Mouse (Mus musculus): ENCODE data around the gene Ppp4r2. TPM values are rescaled to one million over a fixed set of nuclear protein-coding genes. Genes with fewer than 3 reads are reported as not detected.

The Ppp4r2 gene
- polyA plus RNA-seq, 1 experiment from 2014 or later = 33.9 TPM

GRCm38 (mm10) chr6:100810117-100810516 lies 23.3 kb upstream of the Ppp4r2 start:
- Histone ChIP-seq H3K4me2 (no peak overlapping the region), H3K9me3 (ENCODE audit: low read depth, low read length) (no peaks in the 10 kb centered on the region), H3K36me3 (ENCODE audit: insufficient read depth) (no peaks in the 10 kb centered on the region), H3K27me3 (ENCODE audit: insufficient read depth, low read length) (no peaks in the 10 kb centered on the region), H3K4me1 (ENCODE audit: insufficient read depth) (no peaks in the 10 kb centered on the region), H3K9ac (no peak overlapping the region), H3K27ac (ENCODE audit: low read depth) (no peak overlapping the region), H3K4me3 (ENCODE audit: low read depth, low read length) (no peak overlapping the region)
- WGBS = 84% methylated on average over 4 of the region's 4 CpGs
- DNase-seq (no peak), ATAC-seq (ENCODE audit: insufficient read depth) (no peak)
- TF ChIP-seq CTCF (IDR thresholded peaks at IDR 0.05; ENCODE audit: low read depth) = no peak

DNA sequence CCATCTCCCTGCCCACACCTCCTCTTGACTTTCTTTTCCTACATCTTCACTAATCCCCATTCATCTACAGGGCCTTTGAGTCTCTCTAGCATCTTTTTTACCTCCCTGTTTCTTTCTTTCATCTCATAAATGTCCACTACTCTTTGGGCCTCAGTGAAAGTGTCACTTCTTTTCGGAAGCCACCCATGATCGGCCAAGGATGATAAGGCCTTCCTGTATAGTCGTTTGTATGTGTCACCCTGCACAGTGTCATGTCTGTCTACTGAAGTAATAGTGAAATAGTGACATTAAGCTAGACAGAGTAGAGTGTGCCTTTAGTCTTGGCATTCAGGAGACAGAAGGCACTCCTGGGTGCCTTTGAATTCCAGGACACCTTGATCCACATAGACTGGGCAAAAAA lies 21.7 kb upstream of the Ppp4r2 start:
- Histone ChIP-seq H3K4me3 (ENCODE audit: low read depth, low read length) (no peak overlapping the region), H3K9ac (no peak overlapping the region), H3K27me3 (ENCODE audit: insufficient read depth, low read length) (no peaks in the 10 kb centered on the region), H3K4me1 (ENCODE audit: insufficient read depth) (no peaks in the 10 kb centered on the region), H3K36me3 (ENCODE audit: insufficient read depth) (no peaks in the 10 kb centered on the region), H3K4me2 (no peak overlapping the region), H3K9me3 (ENCODE audit: low read depth, low read length) (no peaks in the 10 kb centered on the region), H3K27ac (ENCODE audit: low read depth) (no peak overlapping the region)
- TF ChIP-seq CTCF (IDR thresholded peaks at IDR 0.05; ENCODE audit: low read depth) = no peak
- ATAC-seq (ENCODE audit: insufficient read depth) = no peak
- DNase-seq = no peak
- whole genome bisulfite sequencing = 69% methylated on average over 3 of the region's 3 CpGs

- H3K27me3 ChIP-seq (ENCODE audit: insufficient read depth, low read length) = no peaks in the 10 kb centered on the region
- 71% methylated on average over 2 of the region's 2 CpGs for WGBS
- no peaks in the 10 kb centered on the region for H3K36me3 ChIP-seq (ENCODE audit: insufficient read depth)
- DNase-seq = no peak
- no peak overlapping the region for H3K27ac ChIP-seq (ENCODE audit: low read depth)
- H3K9ac ChIP-seq = no peak overlapping the region
- H3K4me3 ChIP-seq (ENCODE audit: low read depth, low read length) = no peak overlapping the region
- no peak for ATAC-seq (ENCODE audit: insufficient read depth)
- H3K4me1 ChIP-seq (ENCODE audit: insufficient read depth) = no peaks in the 10 kb centered on the region
- TF ChIP-seq CTCF (IDR thresholded peaks at IDR 0.05; ENCODE audit: low read depth) = no peak
- H3K4me2 ChIP-seq = no peak overlapping the region
- no peaks in the 10 kb centered on the region for H3K9me3 ChIP-seq (ENCODE audit: low read depth, low read length)
Measured at GRCm38 (mm10) chr6:100821367-100821766, 12.1 kb upstream of the Ppp4r2 start.

DNA sequence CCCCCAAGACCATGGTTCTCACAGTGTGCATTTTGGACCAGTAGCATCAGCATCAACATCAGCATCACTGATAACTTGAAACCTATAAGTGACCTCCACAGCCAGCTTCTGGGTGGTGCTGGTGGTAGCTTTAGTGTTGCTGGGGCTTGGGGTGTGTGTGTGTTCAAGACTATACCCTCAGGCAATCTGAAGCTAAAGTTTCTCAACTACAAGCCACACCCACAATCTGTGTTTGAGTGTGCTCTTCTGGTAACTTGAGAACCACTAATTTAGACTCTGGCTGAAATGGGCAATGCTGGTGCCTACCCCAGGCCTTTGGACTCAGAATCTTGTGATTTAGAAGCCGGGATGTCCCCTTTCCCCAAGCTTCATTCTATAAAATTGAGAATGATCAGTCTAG lies 10.1 kb upstream of the Ppp4r2 start:
- H3K9ac ChIP-seq = no peak overlapping the region
- H3K4me2 ChIP-seq = no peak overlapping the region
- H3K4me1 ChIP-seq (ENCODE audit: insufficient read depth) = no peaks in the 10 kb centered on the region
- no peaks in the 10 kb centered on the region for H3K9me3 ChIP-seq (ENCODE audit: low read depth, low read length)
- ATAC-seq (ENCODE audit: insufficient read depth) = no peak
- H3K27ac ChIP-seq (ENCODE audit: low read depth) = no peak overlapping the region
- 66% methylated on average over 1 of the region's 1 CpGs for WGBS
- no peak for TF ChIP-seq CTCF (IDR thresholded peaks at IDR 0.05; ENCODE audit: low read depth)
- H3K36me3 ChIP-seq (ENCODE audit: insufficient read depth) = no peaks in the 10 kb centered on the region
- no peak overlapping the region for H3K4me3 ChIP-seq (ENCODE audit: low read depth, low read length)
- no peak for DNase-seq
- no peaks in the 10 kb centered on the region for H3K27me3 ChIP-seq (ENCODE audit: insufficient read depth, low read length)

- H3K27ac ChIP-seq (ENCODE audit: low read depth) = no peak overlapping the region
- no peak for ATAC-seq (ENCODE audit: insufficient read depth)
- no peak overlapping the region for H3K4me3 ChIP-seq (ENCODE audit: low read depth, low read length)
- no peak overlapping the region for H3K9ac ChIP-seq
- H3K4me1 ChIP-seq (ENCODE audit: insufficient read depth) = no peaks in the 10 kb centered on the region
- H3K36me3 ChIP-seq (ENCODE audit: insufficient read depth) = no peaks in the 10 kb centered on the region
- no peaks in the 10 kb centered on the region for H3K9me3 ChIP-seq (ENCODE audit: low read depth, low read length)
- 50% methylated on average over 7 of the region's 7 CpGs for WGBS
- DNase-seq = no peak
- H3K27me3 ChIP-seq (ENCODE audit: insufficient read depth, low read length) = no peaks in the 10 kb centered on the region
- no peak overlapping the region for H3K4me2 ChIP-seq
- no peak for TF ChIP-seq CTCF (IDR thresholded peaks at IDR 0.05; ENCODE audit: low read depth)
Measured at GRCm38 (mm10) chr6:100824381-100824965, 8.9 kb upstream of the Ppp4r2 start.

GRCm38 (mm10) chr6:100826046-100826445 lies 7.4 kb upstream of the Ppp4r2 start:
- Histone ChIP-seq H3K27ac (ENCODE audit: low read depth) (no peak overlapping the region), H3K4me3 (ENCODE audit: low read depth, low read length) (no peak overlapping the region), H3K9ac (no peak overlapping the region), H3K27me3 (ENCODE audit: insufficient read depth, low read length) (no peaks in the 10 kb centered on the region), H3K4me1 (ENCODE audit: insufficient read depth) (no peaks in the 10 kb centered on the region), H3K9me3 (ENCODE audit: low read depth, low read length) (no peaks in the 10 kb centered on the region), H3K36me3 (ENCODE audit: insufficient read depth) (no peaks in the 10 kb centered on the region), H3K4me2 (no peak overlapping the region)
- ATAC-seq (ENCODE audit: insufficient read depth) (no peak), DNase-seq (no peak)
- WGBS = 62% methylated on average over 6 of the region's 6 CpGs
- no peak for TF ChIP-seq CTCF (IDR thresholded peaks at IDR 0.05; ENCODE audit: low read depth)

DNA sequence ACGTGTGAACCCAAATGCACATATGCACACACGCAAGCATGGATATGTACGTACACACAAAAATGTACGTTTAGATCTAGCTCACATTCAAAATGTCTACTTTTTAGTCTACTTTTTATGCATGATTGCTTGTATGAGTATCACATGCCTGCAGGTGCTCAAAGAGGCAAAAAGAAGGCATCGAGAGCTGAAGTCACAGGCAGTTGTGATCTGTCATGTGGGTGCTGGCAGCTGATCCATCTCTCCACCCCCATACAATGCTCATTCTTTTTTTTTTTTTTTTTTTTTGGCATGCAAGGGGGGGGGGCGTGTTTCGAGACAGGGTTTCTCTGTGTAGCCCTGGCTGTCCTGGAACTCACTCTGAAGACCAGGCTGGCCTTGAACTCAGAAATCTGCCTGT lies 4.9 kb upstream of the Ppp4r2 start:
- H3K9me3 ChIP-seq (ENCODE audit: low read depth, low read length) = no peaks in the 10 kb centered on the region
- ATAC-seq (ENCODE audit: insufficient read depth) (no peak), DNase-seq (no peak)
- TF ChIP-seq CTCF (IDR thresholded peaks at IDR 0.05; ENCODE audit: low read depth) = no peak
- WGBS = 93% methylated on average over 7 of the region's 7 CpGs
- H3K27me3 ChIP-seq (ENCODE audit: insufficient read depth, low read length) = no peaks in the 10 kb centered on the region
- no peaks in the 10 kb centered on the region for H3K36me3 ChIP-seq (ENCODE audit: insufficient read depth)
- H3K4me1 ChIP-seq (ENCODE audit: insufficient read depth) = no peaks in the 10 kb centered on the region
- no peak overlapping the region for H3K9ac ChIP-seq
- H3K4me2 ChIP-seq = no peak overlapping the region
- no peak overlapping the region for H3K4me3 ChIP-seq (ENCODE audit: low read depth, low read length)
- H3K27ac ChIP-seq (ENCODE audit: low read depth) = no peak overlapping the region

DNA sequence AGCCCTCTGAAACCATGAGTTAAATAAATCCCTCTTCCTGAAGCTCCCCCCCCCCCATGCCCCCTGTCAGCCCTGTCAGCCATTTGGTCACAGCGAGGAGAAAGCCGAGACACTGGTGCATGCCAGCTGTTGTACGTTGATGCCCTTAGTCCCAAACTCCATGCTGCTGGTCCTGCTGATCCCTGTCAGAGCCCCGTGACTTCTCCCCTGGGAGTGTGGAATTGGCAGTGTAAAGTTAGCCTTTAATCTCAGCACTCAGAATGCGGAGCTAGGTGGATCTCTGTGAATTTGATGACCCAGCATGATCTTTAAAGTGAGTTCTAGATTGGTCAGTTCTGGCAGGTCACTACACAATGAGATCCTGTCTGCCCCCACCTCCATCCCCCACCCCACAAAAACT lies 3.7 kb upstream of the Ppp4r2 start:
- no peak for ATAC-seq (ENCODE audit: insufficient read depth)
- H3K4me3 ChIP-seq (ENCODE audit: low read depth, low read length) = no peak overlapping the region
- H3K9me3 ChIP-seq (ENCODE audit: low read depth, low read length) = no peaks in the 10 kb centered on the region
- no peaks in the 10 kb centered on the region for H3K36me3 ChIP-seq (ENCODE audit: insufficient read depth)
- WGBS = 78% methylated on average over 5 of the region's 5 CpGs
- no peak overlapping the region for H3K27ac ChIP-seq (ENCODE audit: low read depth)
- no peaks in the 10 kb centered on the region for H3K4me1 ChIP-seq (ENCODE audit: insufficient read depth)
- no peak overlapping the region for H3K4me2 ChIP-seq
- H3K9ac ChIP-seq = no peak overlapping the region
- TF ChIP-seq CTCF (IDR thresholded peaks at IDR 0.05; ENCODE audit: low read depth) = no peak
- H3K27me3 ChIP-seq (ENCODE audit: insufficient read depth, low read length) = no peaks in the 10 kb centered on the region
- DNase-seq = no peak

Measured in lung, embryonic 14.5 days (tissue).